Mouse (Mus musculus) lung, postnatal 0 days (tissue): Measurements from ENCODE around the gene Scaf1.

ENCODE experiments used
- CTCF ChIP-seq: IDR thresholded peaks from 2 replicates; pipeline ENCODE4 v1.5.1; 2016; ENCODE audit warnings: antibody characterized with exemption, mild to moderate bottlenecking
- EP300 ChIP-seq: IDR thresholded peaks from 2 replicates; pipeline ENCODE4 v1.6.1; 2016; ENCODE audit warnings: antibody characterized with exemption, mild to moderate bottlenecking, control low read depth

- TF ChIP-seq CTCF (no peak), EP300 (no peak)
Observed at GRCm38 (mm10) chr7:45005321-45005992, 10.7 kb downstream of the Scaf1 start.
